Mouse (Mus musculus): Measurements from ENCODE around the gene Prdm15.

Prdm15 gene

GRCm38 (mm10) chr16:97851741-97852319, at the start of gene Prdm15:
Gene Prdm15 (minus strand): TSS chr16:97851850.
- DNase-seq (ENCODE audit: low spot score), result peak; percentile 90

- DNase-seq (ENCODE audit: low spot score), result peak; percentile 29
These were observed 45.8 kb upstream of the Prdm15 start for GRCm38 (mm10) chr16:97897346-97898024.

- DNase-seq (ENCODE audit: low spot score), result no peak
These were observed 36.1 kb upstream of the Prdm15 start for GRCm38 (mm10) chr16:97887762-97888161.

GRCm38 (mm10) chr16:97883696-97884095, 32.0 kb upstream of the Prdm15 start:
- DNase-seq (ENCODE audit: low spot score), result no peak

- DNase-seq (ENCODE audit: low spot score), result no peak
These were observed 31.2 kb upstream of the Prdm15 start for GRCm38 (mm10) chr16:97882891-97883290.

GRCm38 (mm10) chr16:97879134-97879533, 27.5 kb upstream of the Prdm15 start:
- peak; percentile 23 for DNase-seq (ENCODE audit: low spot score)

DNA sequence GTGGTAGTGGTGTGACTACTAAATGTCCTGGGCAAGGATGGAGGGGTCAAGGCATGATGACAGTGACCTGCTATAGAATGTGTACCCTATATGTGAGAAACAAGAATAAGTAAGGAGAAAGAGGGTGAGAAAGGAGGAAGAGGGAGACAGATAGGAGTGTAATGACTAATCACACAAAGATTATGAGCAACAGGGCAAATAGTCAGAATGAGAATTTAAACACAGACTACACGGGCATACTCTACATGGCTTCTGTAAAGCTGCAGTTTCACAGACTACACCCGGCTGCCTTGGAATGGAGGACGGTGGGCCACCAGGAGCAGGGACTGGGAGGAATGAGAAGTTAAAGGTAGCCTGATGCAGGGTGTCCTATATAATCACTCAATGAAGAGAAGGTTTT, 25.9 kb upstream of the Prdm15 start:
- DNase-seq (ENCODE audit: low spot score), result no peak

DNA sequence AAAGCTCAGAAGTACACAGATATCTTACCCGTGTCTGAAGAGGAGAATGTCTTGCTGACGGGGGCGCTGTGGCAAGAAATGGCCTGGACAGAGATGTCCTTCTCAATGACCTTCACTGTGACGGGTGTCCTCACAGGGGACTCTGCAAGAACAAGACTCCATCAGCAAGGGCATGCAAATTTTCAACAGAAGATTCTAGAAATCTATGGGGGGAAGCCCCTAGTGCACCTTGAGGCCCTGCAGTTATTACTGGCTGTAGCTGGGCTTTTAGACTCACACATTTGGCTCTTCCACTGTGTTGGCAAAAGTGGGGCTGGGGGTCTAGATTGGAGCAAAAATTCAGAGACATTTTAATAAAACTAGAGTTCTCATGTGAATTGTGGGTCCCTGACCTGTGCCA, 23.5 kb upstream of the Prdm15 start:
- no peak for DNase-seq (ENCODE audit: low spot score)

DNA sequence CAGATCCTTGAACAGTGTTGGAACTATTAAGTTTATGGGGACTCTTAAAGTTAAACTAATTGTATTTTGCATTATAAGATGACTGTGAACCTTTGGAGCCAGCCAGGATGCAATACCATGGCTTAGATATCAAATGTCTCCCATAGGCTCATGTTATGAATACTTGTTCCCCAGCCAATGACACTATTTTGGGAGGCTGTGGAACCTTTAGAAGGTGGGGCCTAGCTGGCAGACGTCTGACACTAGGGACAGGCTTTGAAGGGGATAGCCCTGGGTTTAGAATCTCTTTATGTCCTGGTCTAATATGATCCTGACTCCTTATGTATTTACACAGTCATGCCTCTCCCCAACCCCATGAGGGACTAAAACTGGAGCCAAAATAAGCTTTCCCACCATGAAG, 22.7 kb upstream of the Prdm15 start:
- DNase-seq (ENCODE audit: low spot score), result no peak

DNA sequence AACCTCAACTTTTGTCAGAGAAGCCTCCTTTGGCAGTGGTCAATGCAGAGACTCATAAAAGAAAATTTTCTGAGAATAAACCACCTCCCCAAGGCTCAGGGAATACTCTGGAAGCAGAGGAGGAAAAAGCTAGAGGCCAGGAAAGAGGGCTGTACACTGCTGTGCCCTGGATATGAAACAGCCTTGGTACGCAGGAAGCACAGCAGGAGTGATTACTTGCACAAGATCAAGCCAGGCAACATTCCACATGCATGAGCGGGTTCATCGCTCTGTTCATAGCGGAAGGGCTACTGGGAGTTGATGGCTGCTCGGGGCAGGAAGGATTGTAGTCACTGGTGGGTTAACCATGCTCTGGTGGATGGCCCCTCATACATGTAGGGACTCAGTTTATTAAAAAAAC, 21.0 kb upstream of the Prdm15 start:
- no peak for DNase-seq (ENCODE audit: low spot score)

DNA sequence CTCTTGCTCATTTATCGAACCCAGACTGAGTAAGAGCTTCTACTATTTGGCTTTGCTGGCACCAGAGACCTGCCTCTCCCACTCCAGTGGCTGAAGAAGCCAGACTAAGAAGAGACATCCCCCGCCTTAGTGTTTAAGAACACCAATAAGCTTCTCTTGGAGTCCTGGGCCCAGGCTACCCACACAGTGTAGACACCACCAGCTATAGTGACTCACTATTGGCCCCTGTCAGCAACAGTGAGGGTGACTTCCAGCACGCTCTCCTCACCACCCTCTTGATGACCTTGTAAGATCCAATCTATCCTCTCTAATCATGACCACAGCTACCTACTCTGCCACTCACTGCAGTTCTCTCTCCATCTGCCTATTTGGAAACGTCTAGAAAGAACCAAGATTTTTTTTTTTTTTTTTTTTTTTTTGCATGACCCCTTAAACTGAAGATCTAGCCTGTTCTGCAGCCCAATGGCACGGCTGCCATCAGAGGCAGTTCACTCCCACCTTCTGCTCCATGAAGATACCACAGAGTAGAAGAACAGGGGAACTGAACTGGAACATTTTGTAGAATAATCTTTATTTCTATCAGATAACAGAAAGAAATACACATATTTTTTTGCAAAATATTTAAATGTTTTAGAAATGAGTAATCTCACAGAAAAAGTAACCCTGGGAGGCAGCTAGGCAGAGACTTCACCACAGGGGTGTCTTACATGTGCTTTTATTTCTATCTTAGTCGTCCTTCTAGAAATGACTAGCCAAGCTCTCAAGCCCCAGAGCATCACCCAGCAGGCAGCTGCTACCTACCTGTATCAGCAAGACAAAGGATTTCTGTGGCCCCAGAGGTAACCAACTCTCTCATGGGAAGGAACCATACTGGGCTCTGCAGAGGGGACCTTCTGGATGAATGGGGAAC, 17.8 kb upstream of the Prdm15 start:
- DNase-seq (ENCODE audit: low spot score), result no peak

DNA sequence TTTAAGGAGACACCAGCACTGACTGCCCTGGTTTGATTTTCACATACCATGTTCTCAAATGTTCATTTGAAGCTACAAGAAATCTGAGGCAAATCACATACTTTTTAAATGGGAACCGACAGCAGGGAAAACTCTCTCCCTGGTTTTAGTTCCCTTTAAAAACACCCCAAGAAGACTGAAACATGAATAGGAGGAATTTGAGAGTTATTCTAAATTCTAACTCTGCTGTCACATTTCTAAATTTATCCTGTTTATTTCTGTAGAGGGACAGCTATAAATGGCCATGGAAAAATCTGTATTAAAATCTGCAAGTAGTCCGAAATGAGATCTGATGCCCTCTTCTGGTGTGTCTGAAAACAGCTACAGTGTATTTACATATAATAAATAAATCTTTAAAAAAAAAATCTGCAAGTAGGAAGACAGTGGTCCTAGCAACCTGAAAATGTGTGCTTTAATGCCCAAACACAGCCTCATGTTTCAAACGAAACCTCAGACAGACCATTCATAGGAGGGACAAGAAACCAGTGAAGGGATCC, 12.3 kb upstream of the Prdm15 start:
- no peak for DNase-seq (ENCODE audit: low spot score)

DNA sequence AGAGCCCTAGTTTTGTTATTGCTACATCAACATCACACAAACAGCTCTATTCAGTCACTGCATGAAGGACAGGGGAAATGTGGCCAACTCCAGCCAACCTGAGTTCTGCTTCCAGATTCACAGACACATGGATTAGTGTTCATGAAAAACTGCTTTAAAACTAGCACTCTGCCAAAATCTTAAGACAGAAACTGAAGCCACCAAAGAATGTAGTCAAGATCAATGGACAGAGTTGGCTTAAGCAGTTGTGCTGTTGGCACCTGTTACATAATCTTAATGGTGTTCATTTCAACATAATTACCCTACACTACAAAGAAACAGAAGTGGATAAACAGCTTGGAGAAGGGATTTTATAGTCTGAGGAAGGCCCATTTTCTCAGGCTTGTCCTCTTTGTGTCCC, 4.4 kb upstream of the Prdm15 start:
- DNase-seq (ENCODE audit: low spot score), result no peak

GRCm38 (mm10) chr16:97851061-97851740, 449 bp downstream of the Prdm15 start:
- peak; percentile 87 for DNase-seq (ENCODE audit: low spot score)

GRCm38 (mm10) chr16:97850667-97851060, 986 bp downstream of the Prdm15 start:
- DNase-seq (ENCODE audit: low spot score), result no peak

DNA sequence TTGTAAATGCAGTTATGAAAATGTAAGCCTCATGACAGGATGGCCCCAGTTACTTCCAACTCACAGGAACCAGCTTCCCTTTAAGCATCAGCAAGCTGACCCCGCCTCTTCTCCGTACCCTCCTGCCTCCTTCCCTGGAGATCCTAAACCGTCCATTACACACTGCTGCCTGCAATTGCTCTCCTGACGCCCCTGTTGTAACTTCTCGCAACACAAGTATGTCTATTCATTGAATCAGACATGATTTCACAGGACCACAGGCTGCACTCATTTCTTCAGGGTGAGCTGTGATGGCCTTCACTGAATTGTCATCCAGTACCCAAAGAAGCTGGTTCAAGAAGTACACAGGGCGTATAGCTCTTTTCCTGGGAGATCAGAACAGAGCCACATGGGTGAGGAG, 2.8 kb downstream of the Prdm15 start:
- no peak for DNase-seq (ENCODE audit: low spot score)

- DNase-seq (ENCODE audit: low spot score), result peak; percentile 40
These were observed 6.4 kb downstream of the Prdm15 start for GRCm38 (mm10) chr16:97844967-97845937.

- DNase-seq (ENCODE audit: low spot score), result no peak
These were observed 19.5 kb downstream of the Prdm15 start for GRCm38 (mm10) chr16:97832154-97832553.

- DNase-seq (ENCODE audit: low spot score), result no peak
These were observed 23.4 kb downstream of the Prdm15 start for GRCm38 (mm10) chr16:97828207-97828606.

DNA sequence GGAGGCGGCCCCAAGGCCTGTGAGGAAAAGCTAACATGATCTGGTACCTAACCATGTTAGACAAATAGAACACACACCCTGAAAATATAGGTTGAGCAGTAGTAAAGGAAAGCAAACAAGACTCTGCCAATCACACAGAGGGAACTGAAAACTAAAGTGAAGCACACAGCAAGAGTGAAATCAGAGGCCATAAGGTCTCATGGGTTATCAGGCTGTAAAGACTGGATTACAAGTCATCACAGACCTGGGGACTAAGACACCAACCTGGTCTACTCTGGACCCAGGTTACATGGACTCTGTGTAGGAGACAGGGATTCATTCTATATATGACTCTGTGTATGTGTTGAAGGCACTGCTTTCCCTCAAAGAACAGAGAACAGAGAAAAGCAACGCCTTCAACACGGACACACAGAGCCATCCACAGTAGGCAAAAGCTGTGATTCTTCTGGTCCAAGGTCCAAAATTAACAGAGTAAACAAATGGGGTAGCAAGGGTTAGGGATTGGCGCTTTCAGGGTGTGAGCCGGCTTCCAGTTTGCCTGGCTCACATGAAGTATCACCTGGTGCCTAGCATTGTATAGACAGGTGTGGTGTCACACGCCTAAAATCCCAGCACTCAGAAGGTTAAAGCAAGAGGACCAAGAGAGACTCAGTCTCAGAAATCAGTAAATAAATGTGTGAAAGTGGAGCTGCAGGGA, 28.2 kb downstream of the Prdm15 start:
- no peak for DNase-seq (ENCODE audit: low spot score)
